Mouse (Mus musculus): Measurements from ENCODE around the gene Stat5b. TPM values are rescaled to one million over a fixed set of nuclear protein-coding genes. Genes with fewer than 3 reads are reported as not detected.

Stat5b gene
- polyA plus RNA-seq, 1 experiment from 2014 or later: 31.4 TPM

- no peak overlapping the region for H3K4me2 ChIP-seq (ENCODE audit: low read length)
- H3K4me3 ChIP-seq (ENCODE audit: control insufficient read depth in 1 of 2, insufficient read depth in 1 of 2, low read depth in 1 of 2, low read length in 2 of 2): no peak overlapping the region
- no peak for ATAC-seq (ENCODE audit: insufficient number of reproducible peaks, insufficient read depth, low FRiP score, low read depth)
- H3K27ac ChIP-seq (replicated peaks in 1 of 2; ENCODE audit: control insufficient read depth in 1 of 2, insufficient read depth in 1 of 2, low read depth in 2 of 2, low read length in 2 of 2): no peak overlapping the region
- no peaks in the 10 kb centered on the region for H3K9me3 ChIP-seq (ENCODE audit: control insufficient read depth, low read length)
- H3K4me1 ChIP-seq (ENCODE audit: control insufficient read depth in 2 of 2, insufficient read depth in 2 of 2, low read length in 2 of 2): peaks cover 3 to 6% of the 10 kb centered on the region in 2 experiments; a peak in 3 of 4 replicates
- no peaks in the 10 kb centered on the region for H3K36me3 ChIP-seq (ENCODE audit: control insufficient read depth, insufficient read depth, low read length)
- WGBS: 93% methylated on average over 5 of the region's 5 CpGs
- H3K27me3 ChIP-seq (ENCODE audit: control insufficient read depth, insufficient read depth, low read length): no peaks in the 10 kb centered on the region; the same call in 1 of the 2 replicates
- no peak overlapping the region for H3K9ac ChIP-seq (ENCODE audit: low read length)
Observed at GRCm38 (mm10) chr11:100767871-100768270, 82.7 kb downstream of the Stat5b start.

GRCm38 (mm10) chr11:100766726-100767125, 83.8 kb downstream of the Stat5b start:
- no peak overlapping the region for H3K4me3 ChIP-seq (ENCODE audit: control insufficient read depth in 1 of 2, insufficient read depth in 1 of 2, low read depth in 1 of 2, low read length in 2 of 2)
- ATAC-seq (ENCODE audit: insufficient number of reproducible peaks, insufficient read depth, low FRiP score, low read depth): no peak
- no peak overlapping the region for H3K9ac ChIP-seq (ENCODE audit: low read length)
- no peak overlapping the region for H3K27ac ChIP-seq (replicated peaks in 1 of 2; ENCODE audit: control insufficient read depth in 1 of 2, insufficient read depth in 1 of 2, low read depth in 2 of 2, low read length in 2 of 2)
- 77% methylated on average over 9 of the region's 9 CpGs for WGBS
- no peak overlapping the region for H3K4me2 ChIP-seq (ENCODE audit: low read length)
- H3K36me3 ChIP-seq (ENCODE audit: control insufficient read depth, insufficient read depth, low read length): no peaks in the 10 kb centered on the region
- H3K27me3 ChIP-seq (ENCODE audit: control insufficient read depth, insufficient read depth, low read length): no peaks in the 10 kb centered on the region; the same call in 1 of the 2 replicates
- H3K4me1 ChIP-seq (ENCODE audit: control insufficient read depth in 2 of 2, insufficient read depth in 2 of 2, low read length in 2 of 2): peaks cover 3 to 6% of the 10 kb centered on the region in 2 experiments; a peak in 3 of 4 replicates
- H3K9me3 ChIP-seq (ENCODE audit: control insufficient read depth, low read length): no peaks in the 10 kb centered on the region

- 83% methylated on average over 7 of the region's 7 CpGs for WGBS
- H3K27me3 ChIP-seq (ENCODE audit: control insufficient read depth, insufficient read depth, low read length): peaks cover 33% of the 10 kb centered on the region
Observed at GRCm38 (mm10) chr11:100762831-100763230, 87.7 kb downstream of the Stat5b start, which contains the start of gene Hcrt. Gene Hcrt (minus strand): TSS chr11:100762931.

GRCm38 (mm10) chr11:100761547-100762045, 88.9 kb downstream of the Stat5b start:
- peaks cover 35% of the 10 kb centered on the region for H3K27me3 ChIP-seq (ENCODE audit: control insufficient read depth, insufficient read depth, low read length)
- H3K9me3 ChIP-seq (ENCODE audit: control insufficient read depth, low read length): no peaks in the 10 kb centered on the region
- H3K36me3 ChIP-seq (ENCODE audit: control insufficient read depth, insufficient read depth, low read length): no peaks in the 10 kb centered on the region
- peak overlapping the region; percentile 54 for H3K9ac ChIP-seq (ENCODE audit: low read length)
- ATAC-seq (ENCODE audit: insufficient number of reproducible peaks, insufficient read depth, low FRiP score, low read depth): 0 out of 2 replicates have a peak, but pooled peaks have one; percentile 17
- H3K4me3 ChIP-seq (ENCODE audit: control insufficient read depth in 1 of 2, insufficient read depth in 1 of 2, low read depth in 1 of 2, low read length in 2 of 2): peak overlapping the region; percentile 48 to 57
- H3K4me2 ChIP-seq (ENCODE audit: low read length): peak overlapping the region; percentile 83
- H3K27ac ChIP-seq (replicated peaks in 1 of 2; ENCODE audit: control insufficient read depth in 1 of 2, insufficient read depth in 1 of 2, low read depth in 2 of 2, low read length in 2 of 2): no peak overlapping the region
- under 1% methylated on average over 27 of the region's 27 CpGs for WGBS
- peaks cover 2 to 3% of the 10 kb centered on the region in 2 experiments; a peak in 2 of 4 replicates for H3K4me1 ChIP-seq (ENCODE audit: control insufficient read depth in 2 of 2, insufficient read depth in 2 of 2, low read length in 2 of 2)

More at GRCm38 (mm10) chr11:100762831-100763230, 87.7 kb downstream of the Stat5b start, which contains the start of gene Hcrt:
- ATAC-seq (ENCODE audit: insufficient number of reproducible peaks, insufficient read depth, low FRiP score, low read depth): no peak
- Histone ChIP-seq H3K9ac (ENCODE audit: low read length) (peak within 1 kb of the TSS; percentile 54), H3K9me3 (ENCODE audit: control insufficient read depth, low read length) (no peaks in the 10 kb centered on the region), H3K27ac (replicated peaks in 1 of 2; ENCODE audit: control insufficient read depth in 1 of 2, insufficient read depth in 1 of 2, low read depth in 2 of 2, low read length in 2 of 2) (no peak within 1 kb of the TSS), H3K4me2 (ENCODE audit: low read length) (peak within 1 kb of the TSS; percentile 83), H3K4me1 (ENCODE audit: control insufficient read depth in 2 of 2, insufficient read depth in 2 of 2, low read length in 2 of 2) (peaks cover 2 to 3% of the 10 kb centered on the region in 2 experiments; a peak in 2 of 4 replicates), H3K4me3 (ENCODE audit: control insufficient read depth in 1 of 2, insufficient read depth in 1 of 2, low read depth in 1 of 2, low read length in 2 of 2) (peak within 1 kb of the TSS; percentile 48 to 57), H3K36me3 (ENCODE audit: control insufficient read depth, insufficient read depth, low read length) (no peaks in the 10 kb centered on the region)

GRCm38 (mm10) chr11:100759611-100760233, 90.8 kb downstream of the Stat5b start, which contains the start of gene Kcnh4:
Gene Kcnh4 (minus strand): TSS chr11:100759942.
- peak; percentile 44; the same call in 1 of the 2 replicates for ATAC-seq (ENCODE audit: insufficient number of reproducible peaks, insufficient read depth, low FRiP score, low read depth)
- Histone ChIP-seq H3K9me3 (ENCODE audit: control insufficient read depth, low read length) (no peaks in the 10 kb centered on the region), H3K9ac (ENCODE audit: low read length) (no peak within 1 kb of the TSS), H3K27me3 (ENCODE audit: control insufficient read depth, insufficient read depth, low read length) (peaks cover 38% of the 10 kb centered on the region), H3K4me1 (ENCODE audit: control insufficient read depth in 2 of 2, insufficient read depth in 2 of 2, low read length in 2 of 2) (peaks cover 2 to 3% of the 10 kb centered on the region in 2 experiments; a peak in 2 of 4 replicates), H3K4me3 (ENCODE audit: control insufficient read depth in 1 of 2, insufficient read depth in 1 of 2, low read depth in 1 of 2, low read length in 2 of 2) (peak within 1 kb of the TSS in 1 of 2 experiments; percentile 2; a peak in 1 of 4 replicates), H3K4me2 (ENCODE audit: low read length) (peak within 1 kb of the TSS; percentile 26), H3K27ac (replicated peaks in 1 of 2; ENCODE audit: control insufficient read depth in 1 of 2, insufficient read depth in 1 of 2, low read depth in 2 of 2, low read length in 2 of 2) (no peak within 1 kb of the TSS), H3K36me3 (ENCODE audit: control insufficient read depth, insufficient read depth, low read length) (no peaks in the 10 kb centered on the region)
- WGBS: 1% methylated on average over 50 of the region's 51 CpGs

- Histone ChIP-seq H3K27me3 (ENCODE audit: control insufficient read depth, insufficient read depth, low read length) (peaks cover 38% of the 10 kb centered on the region), H3K36me3 (ENCODE audit: control insufficient read depth, insufficient read depth, low read length) (no peaks in the 10 kb centered on the region), H3K4me2 (ENCODE audit: low read length) (peak overlapping the region; percentile 26), H3K9ac (ENCODE audit: low read length) (no peak overlapping the region), H3K9me3 (ENCODE audit: control insufficient read depth, low read length) (no peaks in the 10 kb centered on the region), H3K4me3 (ENCODE audit: control insufficient read depth in 1 of 2, insufficient read depth in 1 of 2, low read depth in 1 of 2, low read length in 2 of 2) (peak overlapping the region in 1 of 2 experiments; percentile 2; a peak in 1 of 4 replicates), H3K4me1 (ENCODE audit: control insufficient read depth in 2 of 2, insufficient read depth in 2 of 2, low read length in 2 of 2) (peaks cover 2 to 3% of the 10 kb centered on the region in 2 experiments; a peak in 2 of 4 replicates), H3K27ac (replicated peaks in 1 of 2; ENCODE audit: control insufficient read depth in 1 of 2, insufficient read depth in 1 of 2, low read depth in 2 of 2, low read length in 2 of 2) (no peak overlapping the region)
- 2% methylated on average over 35 of the region's 35 CpGs for WGBS
- ATAC-seq (ENCODE audit: insufficient number of reproducible peaks, insufficient read depth, low FRiP score, low read depth): no peak
Observed at GRCm38 (mm10) chr11:100758707-100759610, 91.6 kb downstream of the Stat5b start.

- H3K4me2 ChIP-seq (ENCODE audit: low read length): no peak overlapping the region
- no peak overlapping the region for H3K27ac ChIP-seq (replicated peaks in 1 of 2; ENCODE audit: control insufficient read depth in 1 of 2, insufficient read depth in 1 of 2, low read depth in 2 of 2, low read length in 2 of 2)
- no peaks in the 10 kb centered on the region for H3K36me3 ChIP-seq (ENCODE audit: control insufficient read depth, insufficient read depth, low read length)
- H3K4me1 ChIP-seq (ENCODE audit: control insufficient read depth in 2 of 2, insufficient read depth in 2 of 2, low read length in 2 of 2): peaks cover 2 to 3% of the 10 kb centered on the region in 2 experiments; a peak in 2 of 4 replicates
- H3K9ac ChIP-seq (ENCODE audit: low read length): no peak overlapping the region
- H3K4me3 ChIP-seq (ENCODE audit: control insufficient read depth in 1 of 2, insufficient read depth in 1 of 2, low read depth in 1 of 2, low read length in 2 of 2): no peak overlapping the region
- 84% methylated on average over 12 of the region's 12 CpGs for WGBS
- peaks cover 41% of the 10 kb centered on the region for H3K27me3 ChIP-seq (ENCODE audit: control insufficient read depth, insufficient read depth, low read length)
- H3K9me3 ChIP-seq (ENCODE audit: control insufficient read depth, low read length): no peaks in the 10 kb centered on the region
- no peak for ATAC-seq (ENCODE audit: insufficient number of reproducible peaks, insufficient read depth, low FRiP score, low read depth)
Observed at GRCm38 (mm10) chr11:100757566-100757965, 93.0 kb downstream of the Stat5b start.

Data from heart, embryonic 14.5 days (tissue).